Mouse (Mus musculus) cortical plate, adult 2 months (tissue): ENCODE data around the gene Hoxb2.

Experiments
- CTCF ChIP-seq: fragments of 200-500 bp; IDR thresholded peaks from 2 replicates; pipeline ENCODE4 v1.5.1; 2011; ENCODE audit warnings: mild to moderate bottlenecking, control low read depth, low read length; ENCODE audit not compliant: insufficient read depth; ENCODE audit errors: extremely low read depth
- POLR2A ChIP-seq: fragments of 200-500 bp; IDR thresholded peaks from 2 replicates; pipeline ENCODE4 v1.6.1; 2011; ENCODE audit warnings: mild to moderate bottlenecking, low read length, control low read depth; ENCODE audit not compliant: insufficient read depth; ENCODE audit errors: extremely low read depth

GRCm38 (mm10) chr11:96337026-96337425, 13.3 kb upstream of the Hoxb2 start:
- TF ChIP-seq CTCF (no peak), POLR2A (no peak)
